Mouse (Mus musculus) right cerebral cortex, postnatal 10 days (tissue): ENCODE data around the gene Frmpd1.

Experiments used
- DNase-seq, 2 experiments: peaks; one replicate each; pipeline ENCODE4 v3.0.0; 2021; ENCODE audit warnings: low spot score in 2 of 2

Gene Frmpd1

GRCm38 (mm10) chr4:45331139-45331538, 146.5 kb downstream of the Frmpd1 start:
- DNase-seq, result no peak

- DNase-seq, result no peak
Observed at GRCm38 (mm10) chr4:45332466-45332865, 147.8 kb downstream of the Frmpd1 start.
